Mouse (Mus musculus) heart, postnatal 14 days (tissue): ENCODE data around the gene Thbd. TPM values are rescaled to one million over a fixed set of nuclear protein-coding genes. Genes with fewer than 3 reads are reported as not detected.

Experiments
- total RNA-seq, 2 experiments: library from RNA; stranded (reverse); gene quantifications; 2 replicates each; pipeline ENCODE4 v1.2.3; 2021

Gene Thbd
- total RNA-seq, 2 experiments from 2014 or later, result 59.9 to 68.8 TPM

Other genes starting within 250 kb of the Thbd start
- 1 to 10 TPM in 1 of 2 experiments, under 1 TPM in 1; 0.72 to 1.4 TPM for gene Sstr4, start 12.8 kb downstream of the Thbd start, total RNA-seq
- 100 to 1,000 TPM; 123 to 126 TPM for gene Cd93, start 35.4 kb upstream of the Thbd start, total RNA-seq